In genomic region chr17:31138398-31138797, GRCm38 (mm10) we compare ENCODE assay signal across 8 mouse cellular contexts. TPM values are rescaled to one million over a fixed set of nuclear protein-coding genes. Genes with fewer than 3 reads are reported as not detected.
DNase-seq lines count a peak whose midpoint lies in the region; ATAC-seq lines count a peak whose summit lies in the region.

No protein-coding gene starts in this region.

- H3K9ac ChIP-seq in heart, embryonic 12.5 days = no peak overlapping the region

- no peak overlapping the region for H3K27ac ChIP-seq in heart, embryonic 12.5 days (ENCODE audit: poor library complexity, severe bottlenecking)

- peak; percentile 57 to 74 for DNase-seq in heart, adult 18-20 months
- peak; percentile 65 for DNase-seq in A20 (ENCODE audit: low read depth, low spot score)
- peak; percentile 30 for DNase-seq in adrenal gland, adult 8-10 months
- peak; percentile 77 for DNase-seq in embryo, embryonic 11 days
- peak; percentile 73 for DNase-seq in lung, postnatal 10 days
- peak; percentile 32 to 70 for DNase-seq in spleen, postnatal 10 days (ENCODE audit: low spot score in 2 of 2)

- H3K9me3 ChIP-seq in heart, embryonic 12.5 days (replicated peaks) = no peaks in the 10 kb centered on the region

- WGBS in heart, embryonic 12.5 days = 18% methylated on average over 5 of the region's 5 CpGs

- no peak overlapping the region for H3K4me2 ChIP-seq in heart, embryonic 12.5 days

- H3K27me3 ChIP-seq in heart, embryonic 12.5 days (replicated peaks) = peaks cover 4% of the 10 kb centered on the region; the same call in 1 of the 2 replicates

- no peak for ATAC-seq in heart, embryonic 12.5 days (ENCODE audit: insufficient number of reproducible peaks, low FRiP score)
- peak; percentile 61 for ATAC-seq in inflammation-experienced regulatory T-cells, adult 6 months

- H3K36me3 ChIP-seq in heart, embryonic 12.5 days = no peaks in the 10 kb centered on the region

- no peaks in the 10 kb centered on the region for H3K4me1 ChIP-seq in heart, embryonic 12.5 days (replicated peaks)

- H3K4me3 ChIP-seq in heart, embryonic 12.5 days = no peak overlapping the region

RNA-seq across cellular contexts. Expression of gene Tff2, which starts 5.7 kb away (rescaled TPM):
- not detected for total RNA-seq in heart, adult 18-20 months (2021)
- not detected in 2 replicates for polyA plus RNA-seq in heart, embryonic 12.5 days (2016; fragmentation: Nextera tagmentation; extraction: Ambion mirVana)
- total RNA-seq in adrenal gland, adult 8-10 months (2022) = not detected
- not detected for polyA plus RNA-seq in inflammation-experienced regulatory T-cells, adult 6 months (2017; shearing (Covaris generic))

RNA-seq across cellular contexts. Expression of gene Tff3, which starts 9.0 kb away (rescaled TPM):
- total RNA-seq in heart, adult 18-20 months (2021) = not detected
- not detected in 2 replicates for polyA plus RNA-seq in heart, embryonic 12.5 days (2016; fragmentation: Nextera tagmentation; extraction: Ambion mirVana)
- total RNA-seq in adrenal gland, adult 8-10 months (2022) = not detected
- not detected for polyA plus RNA-seq in inflammation-experienced regulatory T-cells, adult 6 months (2017; shearing (Covaris generic))

RNA-seq across cellular contexts. Expression of gene Tff1, which starts 26.7 kb away (rescaled TPM):
- not detected for total RNA-seq in heart, adult 18-20 months (2021)
- polyA plus RNA-seq in heart, embryonic 12.5 days (2016; fragmentation: Nextera tagmentation; extraction: Ambion mirVana) = not detected in 2 replicates
- total RNA-seq in adrenal gland, adult 8-10 months (2022) = not detected
- under 1 TPM in 1 of 3 experiments, not detected in 2; 0.70 TPM for polyA plus RNA-seq in inflammation-experienced regulatory T-cells, adult 6 months (2017; shearing (Covaris generic))
